Mouse (Mus musculus) C2C12 (cell line): ENCODE measurements around the gene Ap4b1. TPM values are rescaled to one million over a fixed set of nuclear protein-coding genes. Genes with fewer than 3 reads are reported as not detected.

Experiments
- H3K27me3 ChIP-seq: one replicate; pipeline ENCODE4 v1.6.1; 2011; ENCODE audit not compliant: control insufficient read depth, insufficient read depth, insufficient read length
- H3K36me3 ChIP-seq: one replicate; pipeline ENCODE4 v1.6.1; 2011; ENCODE audit not compliant: control insufficient read depth, insufficient read depth
- H3K4me3 ChIP-seq: one replicate; pipeline ENCODE4 v1.5.1; 2011; ENCODE audit warnings: mild to moderate bottlenecking, control low read depth; ENCODE audit not compliant: poor library complexity, insufficient read depth, severe bottlenecking
- H3K79me2 ChIP-seq: one replicate; pipeline ENCODE4 v1.6.1; 2011; ENCODE audit not compliant: control insufficient read depth, insufficient read depth
- H3K79me3 ChIP-seq: one replicate; pipeline ENCODE4 v1.6.1; 2011; ENCODE audit warnings: low read depth, control low read depth
- H3ac ChIP-seq: one replicate; pipeline ENCODE3; 2011; ENCODE audit warnings: low read depth; ENCODE audit not compliant: control insufficient read depth, insufficient read length
- CEBPB ChIP-seq: IDR thresholded peaks from one replicate; pipeline ENCODE4 v1.6.1; 2011; ENCODE audit warnings: low read depth, mild to moderate bottlenecking, control low read depth, moderate library complexity
- CTCF ChIP-seq: IDR thresholded peaks from one replicate; pipeline ENCODE4 v1.5.1; 2011; ENCODE audit not compliant: control insufficient read depth, insufficient read depth, insufficient read length
- FOSL1 ChIP-seq: IDR thresholded peaks from one replicate; pipeline ENCODE4 v1.8.0; 2011; ENCODE audit warnings: mild to moderate bottlenecking, low read length; ENCODE audit not compliant: poor library complexity, insufficient read depth, severe bottlenecking
- MAX ChIP-seq: IDR thresholded peaks from one replicate; pipeline ENCODE4 v1.6.1; 2011; ENCODE audit warnings: mild to moderate bottlenecking, control low read depth
- MYOD1 ChIP-seq: IDR thresholded peaks from one replicate; pipeline ENCODE4 v1.6.1; 2011; ENCODE audit warnings: low read depth; ENCODE audit not compliant: control insufficient read depth, insufficient read length
- MYOG ChIP-seq: IDR thresholded peaks from one replicate; pipeline ENCODE4 v1.6.1; 2011; ENCODE audit not compliant: control insufficient read depth, insufficient read length; ENCODE audit errors: extremely low read depth
- USF1 ChIP-seq: IDR thresholded peaks from one replicate; pipeline ENCODE4 v1.6.1; 2011; ENCODE audit warnings: low read depth, mild to moderate bottlenecking, control low read depth, moderate library complexity
- polyA plus RNA-seq: library from polyadenylated mRNA; unstranded; fragments of >200 nt; fragmentation: generic; extraction: Trizol; gene quantifications from one replicate; pipeline ENCODE4 v1.2.1, GENCODE M21; 2012; ENCODE audit warnings: missing spikeins

Gene Ap4b1
- polyA plus RNA-seq, 1 experiment, result 8.8 TPM

DNA sequence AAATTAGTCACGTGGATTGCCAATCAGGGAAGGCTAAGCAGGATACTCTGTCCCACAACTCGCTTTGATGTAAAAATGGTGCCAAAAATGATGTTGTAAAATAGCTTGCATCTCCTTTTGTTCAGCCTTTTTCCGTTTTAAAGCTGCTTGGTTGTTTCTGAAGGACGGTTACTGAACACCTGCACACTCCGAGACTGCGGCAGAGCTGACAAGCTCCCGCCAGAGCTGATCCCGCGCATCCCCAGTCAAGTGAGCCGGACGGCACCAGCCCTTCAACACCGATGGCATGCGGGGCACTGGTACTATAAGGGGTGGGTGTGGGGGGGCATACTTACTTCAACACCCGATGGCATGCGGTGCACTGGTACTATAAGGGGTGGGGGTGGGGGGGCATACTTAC lies 35.3 kb upstream of the Ap4b1 start:
- Histone ChIP-seq H3K27me3 (no peaks in the 10 kb centered on the region), H3K79me2 (peaks cover 87% of the 10 kb centered on the region), H3K36me3 (peaks cover 41% of the 10 kb centered on the region), H3K4me3 (no peak overlapping the region), H3K79me3 (peaks cover 26% of the 10 kb centered on the region), H3ac (no peak overlapping the region)
- TF ChIP-seq CTCF, result no peak
- no peak for TF ChIP-seq FOSL1
- TF ChIP-seq USF1, result no peak
- no peak for TF ChIP-seq MYOD1
- TF ChIP-seq MYOG, result no peak
- no peak for TF ChIP-seq CEBPB
- no peak for TF ChIP-seq MAX

DNA sequence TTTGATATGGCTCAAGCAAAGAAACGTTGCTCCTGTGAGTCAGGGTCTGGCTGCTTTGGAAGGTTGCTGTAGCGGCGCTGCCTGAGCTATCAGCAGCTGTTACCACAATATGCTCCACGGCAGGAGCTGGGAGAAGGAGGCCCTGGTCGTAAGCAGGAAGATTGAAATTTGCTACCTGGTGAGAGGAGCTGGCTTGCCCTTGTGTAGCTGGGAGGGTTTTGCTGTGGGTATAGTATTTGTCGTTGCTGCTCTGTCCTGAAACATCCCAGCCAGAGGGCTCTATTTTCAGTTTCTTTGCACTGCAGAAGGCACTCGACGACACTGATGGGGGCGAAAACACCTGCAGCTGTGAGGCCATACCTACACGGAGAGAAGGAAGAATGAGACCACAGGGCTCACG lies 31.4 kb upstream of the Ap4b1 start:
- Histone ChIP-seq H3K79me3 (peaks cover 51% of the 10 kb centered on the region), H3K79me2 (peaks cover 88% of the 10 kb centered on the region), H3K36me3 (peaks cover 32% of the 10 kb centered on the region), H3K4me3 (no peak overlapping the region), H3K27me3 (no peaks in the 10 kb centered on the region), H3ac (no peak overlapping the region)
- TF ChIP-seq MAX (no peak), MYOG (no peak), USF1 (no peak), CTCF (no peak), FOSL1 (no peak), MYOD1 (no peak), CEBPB (no peak)

- peaks cover 25% of the 10 kb centered on the region for H3K36me3 ChIP-seq
- no peaks in the 10 kb centered on the region for H3K27me3 ChIP-seq
- H3K4me3 ChIP-seq, result no peak overlapping the region
- no peak overlapping the region for H3ac ChIP-seq
- no peak for TF ChIP-seq CTCF
- TF ChIP-seq CEBPB, result no peak
- H3K79me3 ChIP-seq, result peaks cover 54% of the 10 kb centered on the region
- peaks cover 88% of the 10 kb centered on the region for H3K79me2 ChIP-seq
These were observed 30.7 kb upstream of the Ap4b1 start for GRCm38 (mm10) chr3:103778660-103779059.

DNA sequence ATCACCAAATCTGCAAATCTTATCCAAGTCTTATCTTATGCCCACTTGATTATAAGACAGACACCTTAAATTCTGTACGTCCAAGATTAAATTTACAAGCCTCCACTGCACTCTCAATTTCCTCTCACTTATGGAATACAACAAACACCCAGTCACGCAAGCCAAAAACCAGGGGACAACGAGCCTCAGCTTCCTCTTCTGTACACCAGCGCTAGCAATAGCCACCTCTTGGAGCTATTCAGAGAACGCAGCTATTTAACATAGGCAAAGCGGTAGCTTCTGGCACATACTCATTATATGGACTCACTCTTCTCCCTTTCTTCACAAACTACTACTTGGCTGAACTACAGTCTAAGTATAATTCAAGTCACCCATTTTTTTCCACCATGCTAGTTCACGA lies 30.1 kb upstream of the Ap4b1 start:
- no peak overlapping the region for H3K4me3 ChIP-seq
- no peaks in the 10 kb centered on the region for H3K27me3 ChIP-seq
- no peak for TF ChIP-seq MAX
- no peak for TF ChIP-seq FOSL1
- TF ChIP-seq MYOG, result no peak
- no peak for TF ChIP-seq MYOD1
- peaks cover 88% of the 10 kb centered on the region for H3K79me2 ChIP-seq
- H3K79me3 ChIP-seq, result peaks cover 59% of the 10 kb centered on the region
- peaks cover 21% of the 10 kb centered on the region for H3K36me3 ChIP-seq
- no peak overlapping the region for H3ac ChIP-seq

DNA sequence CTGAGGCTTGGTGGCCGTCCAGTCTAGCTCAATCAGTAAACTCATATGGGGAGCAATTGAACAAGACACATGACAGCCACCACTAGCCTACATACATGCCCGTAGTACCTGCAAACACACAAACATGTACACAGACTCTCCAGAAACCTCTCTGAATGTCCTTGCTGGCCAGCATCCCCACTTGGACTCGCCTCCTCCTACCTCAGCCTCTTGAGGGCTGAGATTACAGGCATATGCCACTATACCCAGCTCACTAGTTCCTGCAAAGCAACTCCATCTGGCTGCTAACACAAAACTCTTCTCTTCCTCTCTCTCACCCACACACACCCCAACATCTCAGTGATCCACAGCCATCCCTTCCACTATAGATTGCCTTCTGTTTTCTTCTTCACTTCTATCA lies 29.0 kb upstream of the Ap4b1 start:
- no peak overlapping the region for H3K4me3 ChIP-seq
- no peaks in the 10 kb centered on the region for H3K27me3 ChIP-seq
- TF ChIP-seq CTCF (no peak), USF1 (no peak), MYOD1 (no peak), FOSL1 (no peak), MYOG (no peak), CEBPB (no peak), MAX (no peak)
- no peak overlapping the region for H3ac ChIP-seq
- peaks cover 68% of the 10 kb centered on the region for H3K79me3 ChIP-seq
- H3K36me3 ChIP-seq, result peaks cover 21% of the 10 kb centered on the region
- H3K79me2 ChIP-seq, result peaks cover 92% of the 10 kb centered on the region

- Histone ChIP-seq H3K4me3 (no peak overlapping the region), H3K79me2 (peaks cover 93% of the 10 kb centered on the region), H3K36me3 (peaks cover 21% of the 10 kb centered on the region), H3ac (no peak overlapping the region), H3K79me3 (peaks cover 72% of the 10 kb centered on the region), H3K27me3 (no peaks in the 10 kb centered on the region)
- no peak for TF ChIP-seq FOSL1
- TF ChIP-seq USF1, result no peak
- no peak for TF ChIP-seq CTCF
- TF ChIP-seq CEBPB, result no peak
- no peak for TF ChIP-seq MYOD1
- TF ChIP-seq MAX, result no peak
- no peak for TF ChIP-seq MYOG
These were observed 28.5 kb upstream of the Ap4b1 start for GRCm38 (mm10) chr3:103780777-103781176.
